Mouse (Mus musculus): ENCODE measurements at regions not wholly inside any gene's neighbourhood (a gene's known extent, or its start where the extent isn't known, plus 50 kb on each side); places are given as distances from the start of the nearest gene placed in this dataset.
A peak's percentile ranks its signal among the peaks of the same experiment; 100 is the strongest.

GRCm38 (mm10) chr14:118318524-118318923, 51.8 kb downstream of the Gm9376 start:
- DNase-seq, result no peak

DNA sequence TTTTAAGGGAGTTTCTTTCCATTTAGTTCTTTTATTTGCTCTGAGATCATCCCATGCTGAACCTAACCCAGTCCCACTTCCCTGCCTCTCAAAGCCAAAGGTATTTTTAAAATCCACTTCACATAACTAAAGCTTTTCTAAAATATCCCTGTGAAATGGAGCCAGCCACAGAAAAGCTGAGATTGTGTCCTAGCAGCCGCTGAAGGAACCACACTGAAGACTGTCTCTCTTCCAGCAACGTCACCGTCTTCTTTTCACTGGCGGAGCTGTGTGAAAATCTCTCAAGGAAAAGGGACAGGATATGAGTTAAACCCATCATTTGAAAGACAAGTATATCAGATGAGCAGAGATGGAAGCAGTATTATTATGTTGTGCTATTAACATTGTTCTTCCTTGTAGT, 53.3 kb downstream of the Gm9376 start:
- no peak for DNase-seq

DNA sequence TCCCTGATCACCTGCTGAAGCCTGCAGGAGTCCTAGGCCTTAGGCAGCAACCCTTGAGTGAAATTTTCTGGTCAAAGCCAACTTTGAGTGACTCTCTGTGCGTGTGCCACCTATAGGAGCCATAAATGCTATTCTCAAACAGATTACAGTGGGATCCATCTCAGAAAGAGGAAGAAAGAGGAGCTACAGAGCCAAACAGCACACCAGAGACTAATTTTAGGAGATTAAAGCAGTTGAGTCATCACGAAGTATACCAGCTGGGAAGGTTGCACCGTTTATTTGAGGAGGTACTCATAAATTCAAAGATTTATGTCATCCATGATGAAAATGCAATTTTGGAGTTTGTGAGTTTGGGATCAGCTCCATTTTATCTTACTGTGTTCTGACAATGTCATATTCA, 54.3 kb downstream of the Gm9376 start:
- DNase-seq, result no peak

DNA sequence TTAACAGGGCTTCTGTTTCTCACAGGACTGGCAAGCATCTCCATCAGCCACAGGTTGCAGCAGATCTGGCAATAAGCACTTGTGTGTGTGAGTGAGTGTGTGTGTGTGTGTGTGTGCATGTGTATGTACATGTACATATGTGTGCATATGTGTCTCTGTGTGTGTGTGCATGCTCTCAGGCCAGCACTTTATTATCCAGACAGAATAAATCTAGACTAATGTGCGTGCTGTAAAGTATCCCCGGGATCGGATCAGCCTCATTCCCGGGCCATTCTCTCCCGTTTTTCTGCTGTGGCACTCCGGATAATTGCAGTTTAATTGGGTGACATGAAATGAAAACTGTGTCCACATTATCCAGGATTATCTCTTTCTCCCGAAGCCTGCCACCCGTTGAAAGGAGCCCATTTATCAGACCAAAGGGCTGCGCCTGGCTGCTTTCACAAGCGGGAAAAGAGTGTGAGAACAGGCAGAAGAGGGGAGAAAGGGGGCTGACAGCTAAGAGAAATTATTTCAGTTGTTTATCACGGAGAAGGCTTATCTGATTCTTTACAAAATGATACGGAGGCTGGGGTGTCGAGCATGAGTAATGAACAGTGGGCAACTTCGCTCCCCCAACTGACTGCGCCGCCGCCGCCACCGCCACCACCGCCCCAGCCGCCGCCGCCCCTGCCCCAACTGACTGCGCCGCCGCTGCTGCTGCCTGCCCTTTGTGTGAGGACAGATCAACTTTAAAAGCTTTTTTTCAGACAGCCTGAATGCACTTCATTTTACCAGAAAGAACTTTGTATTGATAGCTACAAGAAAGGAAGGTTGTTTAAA, 55.5 kb downstream of the Gm9376 start:
- DNase-seq, result no peak

DNA sequence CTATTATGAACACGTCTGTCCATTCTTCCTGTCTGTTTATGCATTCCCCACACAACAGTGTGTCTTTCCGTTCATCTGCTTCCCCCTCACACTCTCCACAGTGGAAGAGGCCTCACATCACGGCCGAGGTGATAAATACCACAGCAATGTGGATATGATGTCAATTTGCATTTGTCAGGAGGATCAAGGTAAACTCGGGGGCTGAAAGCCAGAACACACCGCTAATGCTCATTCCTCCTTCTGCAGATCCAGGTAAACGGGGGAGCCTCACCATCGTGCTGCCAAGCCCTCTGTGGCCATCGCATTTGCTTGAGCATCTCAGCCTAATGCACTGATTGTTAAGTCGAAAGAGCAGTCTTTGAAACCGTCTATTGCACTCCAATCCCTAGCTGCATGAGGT, 56.1 kb downstream of the Gm9376 start:
- DNase-seq, result no peak

DNA sequence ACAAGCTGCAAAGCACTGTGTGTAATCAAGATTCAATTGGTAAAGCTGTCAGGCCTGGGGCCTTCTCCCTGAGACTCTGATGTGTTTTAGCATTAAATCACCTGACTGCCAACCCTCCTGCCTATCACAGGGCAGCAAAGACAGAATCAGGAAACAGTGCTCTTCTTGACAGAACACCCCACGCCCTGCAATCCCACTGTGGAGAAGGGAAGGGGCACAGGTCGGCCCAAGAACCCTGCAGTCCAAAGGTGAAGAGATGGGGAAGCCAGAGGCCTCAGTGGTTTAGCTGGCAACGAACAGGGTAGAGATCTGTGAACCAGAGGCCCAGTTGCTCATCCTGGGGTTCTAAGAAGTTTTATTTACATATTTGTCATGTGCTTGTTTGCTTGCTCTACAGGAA, 71.3 kb downstream of the Gm9376 start:
- no peak for DNase-seq

- no peak for DNase-seq
These were observed 96.2 kb downstream of the Gm9376 start for GRCm38 (mm10) chr14:118362931-118363330.

DNA sequence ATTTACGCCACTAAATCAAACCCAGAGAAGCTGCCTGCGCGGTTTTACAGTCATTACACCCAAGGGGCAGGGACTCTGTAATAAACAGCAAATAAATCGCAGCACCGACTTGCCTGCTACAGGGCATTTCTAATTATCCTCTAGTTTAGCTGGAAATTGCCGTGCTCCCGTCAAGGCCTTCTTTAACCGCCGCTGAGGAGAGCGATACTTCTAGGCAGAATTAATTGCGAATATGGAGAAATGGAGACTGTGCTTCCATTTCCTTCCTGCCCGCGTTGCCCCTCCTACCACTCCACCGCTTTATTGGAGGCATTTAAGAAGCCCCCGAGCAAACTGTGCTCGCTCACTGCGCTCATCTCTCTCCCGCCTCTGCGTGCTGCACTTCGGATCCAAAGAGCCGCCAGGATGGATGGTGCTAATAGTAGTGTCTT, 96.6 kb downstream of the Gm9376 start:
- no peak for DNase-seq

- no peak for DNase-seq
These were observed 99.8 kb downstream of the Gm9376 start for GRCm38 (mm10) chr14:118366522-118366921.

DNA sequence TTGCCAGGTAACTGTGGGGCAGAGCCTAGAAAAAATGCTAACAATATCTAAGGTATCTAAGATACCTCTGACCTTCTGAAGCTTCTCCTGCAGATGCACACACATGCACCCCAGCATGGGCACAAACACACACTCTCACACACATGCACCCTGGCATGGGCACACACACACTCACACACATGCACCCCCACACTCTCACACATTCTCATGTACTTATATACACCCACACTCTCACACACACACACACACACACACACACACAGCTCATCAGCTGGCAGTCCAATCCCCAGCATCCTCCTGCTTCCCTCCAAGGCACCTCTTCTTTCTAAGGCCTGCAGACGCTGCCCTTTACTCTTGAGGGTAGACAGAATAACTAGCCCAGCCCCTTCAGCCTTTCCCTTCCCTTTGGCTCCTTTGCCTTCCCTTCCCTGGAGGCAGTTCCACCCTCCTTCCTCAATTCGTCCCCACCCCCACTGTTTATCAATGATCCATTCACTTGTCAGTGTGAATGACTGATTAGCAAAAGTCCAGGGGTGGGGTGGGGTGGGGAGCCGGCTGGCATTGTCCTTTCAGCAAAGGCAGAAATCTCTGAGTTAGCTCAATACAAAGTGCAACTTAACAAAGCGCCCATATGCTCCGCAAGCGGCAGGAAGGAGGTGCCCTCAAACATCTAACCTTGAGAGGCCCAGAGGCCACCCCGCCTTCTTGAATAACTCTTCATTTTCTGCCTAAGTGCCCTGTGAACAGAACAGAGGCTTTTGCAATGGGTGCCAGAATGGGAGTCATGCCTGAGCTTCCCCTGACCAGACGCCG, 102.1 kb downstream of the Gm9376 start:
- DNase-seq, result peak; percentile 32

DNA sequence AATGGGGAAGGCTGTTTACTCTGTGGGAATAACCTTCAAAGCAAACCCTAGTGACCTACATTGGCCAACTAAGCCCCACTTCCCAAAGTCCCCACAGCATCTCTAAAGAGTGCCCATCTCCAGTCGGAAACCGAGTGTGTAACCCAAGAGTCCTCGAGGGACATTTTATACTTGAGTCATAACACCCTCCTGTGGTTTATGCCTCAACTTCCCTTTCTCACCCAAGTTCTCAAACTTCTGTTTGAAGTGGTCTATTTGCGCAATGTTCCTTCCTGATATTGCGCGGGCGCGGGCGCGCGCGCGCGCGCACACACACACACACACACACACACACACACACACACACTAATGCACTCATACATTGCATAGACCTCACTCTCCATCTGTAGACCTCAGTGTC, 104.6 kb downstream of the Gm9376 start:
- DNase-seq, result no peak

DNA sequence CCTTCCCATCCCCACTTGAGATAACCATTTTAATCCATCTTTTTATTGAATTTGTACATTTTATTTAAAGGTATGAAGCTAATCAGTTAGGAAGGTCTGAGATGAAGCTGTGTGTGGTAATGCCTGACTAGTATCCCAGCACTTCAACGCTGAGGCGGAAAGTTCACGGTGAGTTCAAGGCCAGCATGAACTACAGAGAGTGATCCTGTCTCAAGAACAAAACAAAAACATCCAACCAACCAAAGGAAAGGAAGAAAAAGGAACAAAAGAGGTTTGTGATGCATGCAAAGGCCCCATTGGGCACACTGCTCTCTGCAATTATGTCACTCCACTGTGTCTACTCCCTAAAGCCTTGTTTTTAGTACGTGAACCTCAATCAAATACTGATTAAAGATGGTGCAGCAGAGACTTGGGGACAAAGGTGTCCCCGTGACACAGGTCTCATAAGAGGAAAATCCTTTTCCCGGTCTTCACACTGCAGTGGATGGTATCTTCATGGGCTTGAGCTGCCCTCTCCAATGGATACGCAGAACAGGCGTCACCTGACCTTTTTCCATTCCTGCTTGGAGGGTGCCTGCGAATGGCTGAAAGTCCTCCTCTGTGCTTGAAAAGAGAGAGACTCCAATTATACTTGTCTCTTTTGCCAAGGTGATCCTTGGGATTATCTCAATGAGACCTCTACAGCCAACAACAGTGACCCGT, 108.2 kb downstream of the Gm9376 start:
- no peak for DNase-seq

DNA sequence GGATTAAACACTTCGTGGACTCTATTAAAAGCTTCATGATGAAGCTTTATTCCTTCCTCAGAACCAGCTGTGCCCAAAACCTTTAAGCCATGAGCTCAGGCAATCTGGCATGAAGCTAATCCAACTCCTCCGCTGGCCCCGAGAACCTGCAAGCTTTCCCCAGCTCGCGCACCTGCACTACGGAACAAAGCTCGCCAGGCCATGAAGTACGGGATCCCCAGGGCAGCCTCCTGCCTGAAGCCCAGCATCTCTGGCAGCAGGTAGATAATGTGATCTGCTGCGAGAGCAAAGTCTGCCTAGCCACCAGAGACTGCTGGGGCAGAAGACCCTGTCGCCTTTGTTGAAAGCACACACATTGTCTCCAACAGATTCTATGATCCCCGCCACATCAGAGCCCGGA, 108.9 kb downstream of the Gm9376 start:
- no peak for DNase-seq

DNA sequence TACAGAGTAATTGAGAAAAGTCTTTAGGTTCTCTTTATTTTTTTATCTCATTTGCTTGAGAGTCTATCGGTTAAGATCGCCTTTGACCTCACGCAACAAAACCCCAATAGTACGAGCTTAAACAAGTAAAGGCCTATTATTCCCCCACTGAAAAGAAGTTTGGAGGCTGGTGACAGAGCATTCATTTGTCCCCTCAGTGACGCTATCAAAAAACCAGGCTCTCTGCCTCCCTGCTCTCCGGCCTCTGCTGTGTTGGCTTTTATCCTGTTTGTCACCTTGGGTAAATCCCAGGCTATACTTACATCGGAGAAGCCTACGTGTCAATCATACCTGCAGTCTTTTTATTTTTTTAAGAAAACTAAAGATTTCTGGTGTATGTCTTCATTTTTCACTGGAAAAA, 112.9 kb downstream of the Gm9376 start:
- no peak for DNase-seq

DNA sequence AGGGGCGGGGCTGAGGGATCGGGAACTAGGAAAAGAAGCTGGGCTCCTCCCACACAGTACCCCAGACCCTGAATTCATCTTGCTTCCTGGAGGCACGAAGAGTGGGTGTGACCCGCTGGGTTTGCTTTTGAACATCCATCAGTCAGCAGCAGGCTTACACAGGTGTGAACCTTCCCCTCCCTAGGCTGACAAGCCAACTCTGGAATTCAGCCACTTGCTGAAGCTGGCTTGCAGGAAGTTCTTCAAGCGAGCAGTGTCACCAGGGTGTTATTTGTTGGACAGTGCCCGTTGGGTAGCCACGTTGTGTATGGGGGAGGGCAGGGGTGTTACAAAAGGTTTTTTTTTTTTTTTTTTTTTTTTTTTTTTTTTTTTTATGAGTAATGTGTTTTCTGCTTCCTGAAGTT, 118.8 kb downstream of the Gm9376 start:
- DNase-seq, result peak; percentile 17

DNA sequence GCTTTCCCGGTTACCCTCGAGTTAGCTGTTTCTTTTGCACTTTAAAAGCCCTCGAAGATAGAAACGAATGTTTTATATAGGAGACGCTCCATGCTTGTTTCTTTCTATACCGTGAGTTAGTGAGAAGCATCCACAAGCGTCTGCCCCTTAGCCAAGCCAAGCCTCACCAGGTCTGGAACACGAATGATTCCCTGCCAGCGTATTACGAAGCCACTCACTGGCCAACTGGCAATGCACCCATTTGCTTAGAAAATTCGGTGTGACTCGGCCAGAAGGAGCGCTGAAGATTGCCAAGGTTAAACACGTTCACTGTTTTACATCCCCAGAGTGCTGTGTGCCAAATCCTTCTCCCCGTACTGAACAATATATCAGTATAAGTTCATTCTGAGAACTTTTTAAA, 121.3 kb downstream of the Gm9376 start:
- no peak for DNase-seq

DNA sequence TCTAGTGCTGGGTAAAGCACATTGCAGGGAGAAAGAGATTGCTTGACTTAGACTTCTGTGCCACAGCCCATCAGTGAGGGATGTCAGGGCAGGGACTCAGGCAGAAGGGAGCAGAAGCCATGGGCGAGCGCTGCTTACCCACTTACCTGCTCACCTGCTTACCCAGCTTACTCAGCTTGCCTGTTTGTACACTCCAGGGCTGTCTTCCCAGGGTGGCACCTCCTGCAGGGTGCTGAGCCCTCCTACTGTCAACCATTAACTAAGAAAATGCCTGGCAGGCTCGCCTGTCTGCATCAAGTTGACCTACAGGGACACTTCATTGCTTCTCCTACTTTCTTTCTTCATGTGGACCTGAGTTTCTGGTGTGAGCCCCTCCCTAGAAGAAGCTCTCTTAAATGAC, 124.0 kb downstream of the Gm9376 start:
- peak; percentile 63 for DNase-seq

DNA sequence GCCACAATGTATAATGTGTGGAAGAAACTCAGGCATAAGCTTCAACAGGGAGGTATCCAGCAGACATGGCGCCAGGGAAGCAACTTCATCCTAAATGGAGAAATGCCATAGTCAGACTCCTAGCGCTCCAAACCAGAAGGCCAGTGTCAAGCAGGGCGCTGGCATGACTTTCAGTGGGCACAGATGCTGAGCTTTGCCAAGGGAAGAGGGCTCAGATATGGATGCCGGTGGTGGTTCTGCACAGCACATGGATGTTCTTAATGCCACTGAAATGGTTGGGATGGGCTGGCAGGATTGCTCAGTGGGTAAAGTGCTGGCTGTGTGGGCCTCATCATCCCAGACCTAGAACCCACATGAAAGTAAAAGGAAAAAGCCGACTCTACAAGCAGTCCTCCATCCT, 124.8 kb downstream of the Gm9376 start:
- DNase-seq, result no peak

- DNase-seq, result no peak
These were observed 126.9 kb downstream of the Gm9376 start for GRCm38 (mm10) chr14:118393676-118394075.

GRCm38 (mm10) chr14:118414275-118414674, 147.5 kb downstream of the Gm9376 start:
- DNase-seq, result no peak

GRCm38 (mm10) chr14:118416163-118416562, 149.4 kb downstream of the Gm9376 start:
- DNase-seq, result no peak

GRCm38 (mm10) chr14:118419442-118420193, 152.9 kb downstream of the Gm9376 start:
- no peak for DNase-seq

All from kidney, postnatal 14 days (tissue).